Mouse (Mus musculus): ENCODE data around the gene Yars. TPM values are rescaled to one million over a fixed set of nuclear protein-coding genes. Genes with fewer than 3 reads are reported as not detected.

The Yars gene
- 100 to 1,000 TPM; 103 to 110 TPM for total RNA-seq (2021)
- long read RNA-seq, experiment 1, transcript Yars-201 (13 exons, 2,909 nt) = major isoform, 180 of 205 reads
- long read RNA-seq, experiment 1, partial matches to known transcripts = 14 of 205 reads
- long read RNA-seq, experiment 1, other reads (novel, unspliced or antisense) = 10 of 205 reads
- long read RNA-seq, experiment 2, transcript Yars-201 (13 exons, 2,909 nt) = major isoform, 156 of 184 reads
- long read RNA-seq, experiment 2, partial matches to known transcripts = 16 of 184 reads
- long read RNA-seq, experiment 2, other reads (novel, unspliced or antisense) = 10 of 184 reads

DNA sequence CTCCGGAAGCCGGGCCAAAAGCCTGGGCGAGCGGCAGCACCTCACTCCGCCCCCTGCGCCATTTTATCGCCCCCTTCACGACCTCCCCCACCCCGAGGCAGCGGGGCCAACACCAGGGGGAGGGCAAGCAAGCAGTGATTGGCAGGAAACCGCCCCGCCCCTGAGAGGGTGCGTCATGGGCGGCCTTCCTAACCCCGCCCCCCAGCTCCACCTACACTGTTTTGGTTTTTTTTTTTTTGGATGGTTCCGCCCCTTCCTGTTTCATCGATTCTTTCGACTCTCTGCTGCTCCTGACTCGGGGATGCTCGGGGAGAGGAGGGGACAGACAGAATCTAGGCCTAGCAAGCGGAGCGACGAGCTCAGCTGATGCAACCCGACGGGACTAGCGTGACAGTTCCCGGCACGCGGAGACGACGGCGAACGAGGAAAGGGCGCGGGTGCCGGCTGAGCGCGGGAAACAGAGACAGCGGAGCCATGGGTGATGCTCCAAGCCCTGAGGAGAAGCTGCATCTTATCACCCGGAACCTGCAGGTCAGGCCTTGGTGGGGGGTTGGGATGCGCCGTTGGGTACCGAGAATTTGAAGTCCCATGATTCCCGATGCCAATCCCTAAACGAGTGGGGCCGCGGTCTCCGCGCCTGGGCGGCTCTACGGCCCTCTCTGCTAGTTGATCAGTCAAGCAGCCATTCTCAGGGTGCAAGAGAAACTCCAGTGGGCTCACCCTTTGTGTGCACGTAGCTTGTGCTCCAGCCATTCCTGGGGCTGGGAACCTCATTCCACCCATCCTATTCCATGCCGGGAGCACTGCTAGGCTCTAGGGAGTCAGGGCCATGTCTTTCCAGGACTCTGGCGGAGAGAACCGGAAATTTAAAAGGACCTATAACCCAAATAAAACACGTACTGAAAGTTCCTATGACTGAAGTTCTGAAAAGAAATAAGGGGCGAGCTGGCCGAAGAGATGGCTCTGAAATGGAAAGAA lies at the start of gene Yars, which contains the start of gene S100pbp:
Gene Yars, plus strand, starts transcription at position 219 of the 978 bp plus-strand sequence.
Gene S100pbp, minus strand, starts transcription at position 186 of the 978 bp plus-strand sequence.
- intact Hi-C loops (cut with DNase I) = loop anchor here (10.0 kb wide), 1 partner anchor 55 kb away; the partner anchor contains the start of gene Fndc5

DNA sequence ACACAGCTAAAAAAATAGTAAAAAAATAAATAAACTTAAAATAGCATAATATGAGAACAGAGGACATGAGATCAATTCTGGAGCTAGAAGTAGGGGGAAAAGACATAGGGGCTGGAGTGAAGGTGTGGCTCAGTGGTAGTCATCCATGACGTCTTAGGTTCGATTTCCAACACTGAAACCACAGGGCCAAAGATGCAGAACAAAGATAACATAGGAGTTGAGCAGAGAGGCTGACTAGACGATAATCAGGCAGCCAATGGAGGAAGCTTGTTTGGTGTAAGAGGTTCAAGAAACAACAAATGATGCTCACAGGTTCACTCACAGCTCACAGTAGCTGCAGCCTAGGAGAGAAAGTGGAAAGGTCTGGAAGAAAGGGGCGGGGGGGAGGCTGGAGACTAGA lies 48.8 kb upstream of the Yars start:
- intact Hi-C loops (cut with DNase I) = no loop called here
- DNase-seq (ENCODE audit: low spot score in 2 of 2) = no peak

More for the DNA sequence above, at the start of gene Yars, which contains the start of gene S100pbp:
- peak; percentile 96 to 98 for DNase-seq (ENCODE audit: low spot score in 2 of 2)

DNA sequence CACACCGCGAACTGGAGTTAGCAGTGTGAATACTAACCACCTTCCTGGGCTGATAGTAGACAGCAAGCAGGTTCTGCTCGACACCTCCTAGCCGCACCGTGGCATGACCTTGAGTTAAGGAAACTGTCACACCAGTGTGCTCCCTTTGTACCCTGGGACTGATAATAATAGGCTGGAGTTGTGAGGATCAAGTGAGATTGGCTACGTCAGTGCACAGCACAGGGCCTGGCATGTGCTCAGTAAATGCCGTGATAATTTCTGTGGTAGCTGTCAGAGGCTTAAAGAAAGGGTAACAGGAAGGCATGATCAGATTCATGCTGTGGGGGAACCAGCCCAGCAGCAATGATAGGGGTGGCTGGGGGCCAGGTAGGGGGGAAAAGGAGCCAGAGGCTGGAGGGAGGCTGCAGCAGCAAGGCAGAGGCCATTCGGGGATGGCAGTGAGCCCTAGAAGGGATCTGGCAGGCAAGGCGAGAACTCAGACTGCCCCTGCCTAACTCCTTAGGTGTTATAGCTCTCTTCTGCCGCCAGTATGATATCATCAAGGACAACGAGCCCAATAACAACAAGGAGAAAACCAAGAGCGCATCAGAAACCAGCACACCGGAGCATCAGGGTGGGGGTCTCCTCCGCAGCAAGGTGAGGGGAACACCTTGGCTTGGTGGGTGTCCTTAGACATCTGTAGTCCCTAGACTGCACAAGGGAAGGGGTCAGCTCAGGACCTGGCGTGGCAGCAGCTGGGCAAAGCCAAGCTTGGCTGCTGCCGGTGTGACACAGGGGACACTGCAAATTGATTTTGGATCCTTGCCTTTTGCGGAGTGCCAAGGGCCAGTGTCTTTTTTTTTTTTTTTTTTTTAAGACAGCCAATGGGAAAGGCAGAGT lies 47.8 kb upstream of the Yars start:
- intact Hi-C loops (cut with DNase I) = no loop called here
- no peak for DNase-seq (ENCODE audit: low spot score in 2 of 2)

- no peak for DNase-seq (ENCODE audit: low spot score in 2 of 2)
- intact Hi-C loops (cut with DNase I) = no loop called here
Observed at GRCm38 (mm10) chr4:129142439-129143045, 47.0 kb upstream of the Yars start.

GRCm38 (mm10) chr4:129143509-129143908 lies 46.1 kb upstream of the Yars start:
- intact Hi-C loops (cut with DNase I) = no loop called here
- DNase-seq (ENCODE audit: low spot score in 2 of 2) = no peak

- intact Hi-C loops (cut with DNase I) = no loop called here
- peak; percentile 86 to 90 for DNase-seq (ENCODE audit: low spot score in 2 of 2)
Observed at GRCm38 (mm10) chr4:129144401-129145367, 44.9 kb upstream of the Yars start.

DNA sequence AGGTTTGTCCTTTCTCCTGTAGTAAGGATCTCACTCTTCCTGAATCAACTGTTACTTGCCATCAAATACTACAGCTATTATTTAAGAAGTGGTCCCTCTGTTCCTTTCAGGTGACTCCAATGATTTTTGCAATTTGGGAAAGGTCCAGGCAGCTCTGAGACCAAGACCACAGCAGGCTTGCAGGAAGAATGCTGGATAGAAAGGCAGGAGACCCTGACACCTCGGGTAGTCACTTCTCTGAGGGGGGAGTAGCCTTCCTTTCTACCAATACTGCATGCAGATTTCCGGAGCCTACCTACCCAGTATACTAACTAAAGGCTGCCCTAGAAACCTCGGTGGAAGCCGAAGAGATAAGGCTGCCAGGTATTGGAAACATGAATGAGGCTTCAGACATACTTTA lies 44.1 kb upstream of the Yars start:
- intact Hi-C loops (cut with DNase I) = no loop called here
- DNase-seq (ENCODE audit: low spot score in 2 of 2) = no peak

- DNase-seq (ENCODE audit: low spot score in 2 of 2) = no peak
- intact Hi-C loops (cut with DNase I) = no loop called here
Observed at GRCm38 (mm10) chr4:129145943-129146342, 43.6 kb upstream of the Yars start.

- intact Hi-C loops (cut with DNase I) = no loop called here
- DNase-seq (ENCODE audit: low spot score in 2 of 2) = no peak
Observed at GRCm38 (mm10) chr4:129146392-129146791, 43.2 kb upstream of the Yars start.

DNA sequence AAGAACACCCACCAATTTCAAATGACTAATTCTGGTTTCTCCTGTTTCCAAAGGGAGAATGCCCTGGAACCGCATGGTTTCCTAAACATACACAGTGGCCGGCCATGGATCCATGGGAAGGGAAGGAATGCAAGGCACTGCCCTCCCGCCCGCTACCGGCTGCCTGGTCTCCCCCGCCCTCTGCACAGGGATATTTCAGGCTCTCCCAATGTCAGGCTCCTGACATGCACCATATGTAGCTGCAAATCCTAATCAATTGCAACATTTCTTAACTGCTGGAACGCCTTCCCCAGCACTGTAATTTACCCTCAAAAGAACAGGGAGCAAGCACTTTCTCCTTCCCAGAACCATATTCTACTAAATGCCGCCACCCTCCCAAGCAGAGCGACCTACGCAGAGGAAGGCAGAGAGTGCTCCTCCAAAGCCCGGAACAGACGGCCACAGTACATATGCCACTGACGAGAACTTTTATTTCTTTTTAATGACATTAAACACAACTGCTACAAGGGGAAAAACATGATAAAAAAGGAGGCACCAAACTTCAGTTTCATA lies 41.9 kb upstream of the Yars start:
- intact Hi-C loops (cut with DNase I) = no loop called here
- DNase-seq (ENCODE audit: low spot score in 2 of 2) = no peak

GRCm38 (mm10) chr4:129149321-129149720 lies 40.2 kb upstream of the Yars start:
- DNase-seq (ENCODE audit: low spot score in 2 of 2) = no peak
- intact Hi-C loops (cut with DNase I) = no loop called here

DNA sequence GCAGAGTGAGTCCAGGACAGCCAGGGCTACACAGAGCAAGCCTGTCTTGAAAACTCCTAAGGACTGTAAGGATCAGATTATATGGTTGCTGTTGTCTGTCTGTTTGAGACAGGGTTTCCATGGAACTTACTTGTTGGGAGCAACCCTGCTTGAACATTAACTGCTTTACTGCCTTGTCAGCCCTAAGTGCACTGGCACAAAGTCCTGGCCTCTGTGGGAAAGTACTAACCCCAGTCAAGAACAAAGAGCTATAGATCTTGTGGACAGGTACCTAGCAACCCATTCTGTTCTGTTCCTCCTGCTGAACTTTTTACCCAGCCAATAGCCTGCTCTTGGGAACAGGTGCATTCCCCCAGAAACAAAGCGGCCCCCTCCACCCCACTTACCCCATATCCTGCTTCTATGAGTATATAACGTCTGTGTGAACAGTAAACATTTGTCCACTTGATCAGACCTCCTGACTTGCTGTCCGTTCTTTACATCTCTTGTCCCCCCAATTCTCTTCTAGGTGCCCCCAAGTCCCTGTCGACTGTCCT lies 38.2 kb upstream of the Yars start:
- intact Hi-C loops (cut with DNase I) = no loop called here
- DNase-seq (ENCODE audit: low spot score in 2 of 2) = no peak

DNA sequence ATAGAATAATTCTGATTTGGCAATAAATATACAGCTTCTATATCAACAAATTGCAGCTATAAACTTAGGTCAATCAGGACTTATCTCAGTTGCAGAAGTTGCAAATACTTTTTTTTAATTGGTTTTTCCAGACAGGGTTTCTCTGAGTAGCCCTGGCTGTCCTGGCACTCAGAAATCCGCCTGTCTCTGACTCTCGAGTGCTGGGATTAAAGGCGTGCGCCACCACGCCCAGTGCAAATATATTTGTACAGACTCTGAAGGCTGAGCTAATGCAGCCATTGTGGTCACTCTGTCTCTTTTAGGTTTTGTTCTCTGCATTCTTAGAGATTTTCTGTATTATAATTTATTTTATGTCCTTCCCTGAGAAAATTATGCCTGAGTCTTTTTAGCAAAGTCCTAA lies 32.0 kb upstream of the Yars start:
- intact Hi-C loops (cut with DNase I) = no loop called here
- no peak for DNase-seq (ENCODE audit: low spot score in 2 of 2)

- intact Hi-C loops (cut with DNase I) = no loop called here
- no peak for DNase-seq (ENCODE audit: low spot score in 2 of 2)
Observed at GRCm38 (mm10) chr4:129158549-129158948, 31.0 kb upstream of the Yars start.

DNA sequence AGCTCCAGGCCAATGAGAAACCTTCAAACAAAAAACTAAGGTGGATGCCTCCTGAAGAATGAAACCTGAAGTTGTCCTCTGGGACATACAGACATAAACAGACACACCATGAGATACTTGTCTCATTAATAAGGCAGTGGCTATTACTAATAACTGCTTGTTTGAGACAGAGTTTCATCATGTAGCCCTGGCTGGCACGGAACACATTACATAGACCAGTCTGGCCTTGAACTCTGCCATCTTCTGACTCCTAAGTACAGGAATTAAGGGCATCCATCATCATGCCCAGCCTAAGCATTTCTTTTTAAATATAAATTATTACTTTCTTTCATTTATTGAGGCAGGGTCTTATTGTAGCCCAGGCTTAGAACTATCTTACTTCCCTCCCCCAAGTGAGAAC lies 28.5 kb upstream of the Yars start:
- DNase-seq (ENCODE audit: low spot score in 2 of 2) = no peak
- intact Hi-C loops (cut with DNase I) = no loop called here

DNA sequence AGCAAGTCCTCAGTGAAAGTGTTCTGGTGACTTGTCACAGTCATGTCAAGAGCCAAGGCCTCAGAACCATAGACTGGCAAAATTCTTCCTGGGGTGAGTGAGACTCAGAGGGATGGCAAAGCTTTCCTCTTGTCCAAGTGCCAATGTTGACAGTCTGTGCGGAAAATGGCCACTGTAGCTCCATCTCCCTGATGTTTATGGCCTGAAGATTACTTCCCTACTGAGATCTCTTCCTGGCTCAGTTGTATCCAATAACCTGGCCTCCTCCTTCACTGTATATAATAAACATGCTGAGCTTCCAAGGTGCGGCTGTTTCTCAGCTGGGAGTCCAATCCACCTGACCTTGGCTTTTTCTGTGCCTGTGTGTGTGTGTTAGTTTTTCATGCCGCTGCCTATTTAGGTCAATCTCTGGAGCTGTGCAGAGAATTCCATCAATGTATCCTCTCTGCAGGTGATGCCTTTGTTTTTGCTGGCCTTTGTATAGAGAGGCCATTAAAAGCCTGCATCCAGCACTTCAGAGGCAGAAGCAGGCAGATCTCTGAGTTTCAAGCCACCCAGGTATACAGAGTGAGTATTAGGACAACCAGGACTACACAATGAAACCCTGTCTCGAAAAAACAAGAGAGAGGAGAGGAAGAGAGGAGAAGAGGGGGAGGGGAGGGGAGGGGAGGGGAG lies 27.8 kb upstream of the Yars start:
- no peak for DNase-seq (ENCODE audit: low spot score in 2 of 2)
- intact Hi-C loops (cut with DNase I) = no loop called here

- DNase-seq (ENCODE audit: low spot score in 2 of 2) = no peak
Observed at GRCm38 (mm10) chr4:129172529-129172928, 17.0 kb upstream of the Yars start.

More at GRCm38 (mm10) chr4:129172529-129172928, 17.0 kb upstream of the Yars start:
- intact Hi-C loops (cut with DNase I) = no loop called here
